In the genomic region with DNA sequence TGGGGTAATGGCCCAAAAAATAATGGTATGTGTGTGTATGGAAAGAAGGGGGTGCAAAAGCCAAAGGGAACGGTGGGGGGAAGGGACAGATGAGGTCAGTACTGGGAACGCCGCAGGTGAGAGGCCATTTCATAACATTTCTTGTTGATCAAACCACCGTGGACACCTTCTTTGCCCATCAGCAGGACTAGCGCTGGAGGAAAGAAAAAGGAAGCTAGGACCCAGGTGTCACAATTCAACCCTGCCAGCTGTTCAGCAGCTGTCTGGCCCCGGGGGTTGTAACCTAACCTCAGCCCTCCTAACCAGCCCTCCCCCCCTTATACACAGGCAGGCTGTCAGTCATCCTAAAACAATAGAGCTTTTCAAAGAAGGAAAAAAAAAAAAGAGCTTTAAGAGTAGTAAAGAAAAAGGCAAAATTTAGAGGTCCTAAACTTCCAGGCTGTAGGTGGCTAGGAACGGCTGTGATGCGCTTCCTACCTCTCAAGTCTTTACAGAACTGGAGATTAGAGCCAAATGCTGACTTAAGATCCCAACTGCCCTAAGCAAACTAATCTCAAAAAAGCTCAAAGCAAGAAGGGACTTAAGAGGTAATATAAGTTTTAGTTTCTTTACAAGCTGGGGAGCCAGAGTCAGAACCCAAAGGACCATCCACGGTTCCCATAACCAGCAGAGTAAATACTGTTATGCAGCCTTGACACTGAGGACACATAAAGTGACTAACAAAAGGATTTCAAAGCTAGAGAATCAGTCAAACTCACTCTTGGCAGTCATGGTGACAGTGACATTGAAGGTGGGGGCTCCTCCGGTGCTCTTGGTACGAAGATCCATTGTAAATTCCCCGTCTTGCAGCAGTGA, we compare ENCODE assay signal across 7 mouse cellular contexts. TPM values are rescaled to one million over a fixed set of nuclear protein-coding genes. Genes with fewer than 3 reads are reported as not detected.
DNase-seq lines count a peak whose midpoint lies in the region; ATAC-seq and TF ChIP-seq lines count a peak whose summit lies in the region.

No protein-coding gene starts in this region.

- WGBS in heart, embryonic 15.5 days: 47% methylated on average over 12 of the region's 12 CpGs
- WGBS in liver, postnatal 0 days (ENCODE audit: insufficient replicate concordance): 26% methylated on average over 12 of the region's 12 CpGs

- H3K4me3 ChIP-seq in brown adipose tissue, adult 24 weeks (ENCODE audit: insufficient read depth, low read depth, low read length): peak overlapping the region; percentile 91
- H3K4me3 ChIP-seq in heart, embryonic 15.5 days: peak overlapping the region; percentile 98
- H3K4me3 ChIP-seq in liver, postnatal 0 days (ENCODE audit: low read depth, low read length): peak overlapping the region; percentile 100

- peak overlapping the region; percentile 65; the same call in 1 of the 2 replicates for H3K27ac ChIP-seq in brown adipose tissue, adult 24 weeks (replicated peaks; ENCODE audit: low read depth, low read length)
- peak overlapping the region; percentile 99 for H3K27ac ChIP-seq in heart, embryonic 15.5 days
- peak overlapping the region; percentile 99 for H3K27ac ChIP-seq in liver, postnatal 0 days (ENCODE audit: low read depth)

- no peak for ATAC-seq in heart, embryonic 15.5 days (replicated peaks; ENCODE audit: insufficient number of reproducible peaks, insufficient read depth, low FRiP score, low read depth)
- ATAC-seq in liver, postnatal 0 days: no peak

- no peaks in the 10 kb centered on the region for H3K4me1 ChIP-seq in brown adipose tissue, adult 24 weeks (ENCODE audit: control insufficient read depth, insufficient read depth, insufficient read length, low read length)
- peaks cover 72% of the 10 kb centered on the region for H3K4me1 ChIP-seq in heart, embryonic 15.5 days (replicated peaks)
- peaks cover 59% of the 10 kb centered on the region for H3K4me1 ChIP-seq in liver, postnatal 0 days (ENCODE audit: insufficient read depth)

- H3K27me3 ChIP-seq in heart, embryonic 15.5 days: no peaks in the 10 kb centered on the region
- H3K27me3 ChIP-seq in liver, postnatal 0 days (ENCODE audit: insufficient read depth, low read length): no peaks in the 10 kb centered on the region

- peak overlapping the region; percentile 93 for H3K4me2 ChIP-seq in heart, embryonic 15.5 days
- H3K4me2 ChIP-seq in liver, postnatal 0 days (ENCODE audit: low read depth, low read length): peak overlapping the region; percentile 96

- H3K9me3 ChIP-seq in heart, embryonic 15.5 days (replicated peaks): no peaks in the 10 kb centered on the region
- H3K9me3 ChIP-seq in liver, postnatal 0 days (ENCODE audit: low read length): no peaks in the 10 kb centered on the region

- DNase-seq in layer of hippocampus, adult 9-11 months: peak; percentile 14
- no peak for DNase-seq in layer of hippocampus, postnatal 10 days (ENCODE audit: low spot score in 2 of 2)
- DNase-seq in liver, postnatal 0 days: peak; percentile 53
- peak; percentile 54 to 75 for DNase-seq in thymus, postnatal 36 days
- DNase-seq in urinary bladder, postnatal 36 days (ENCODE audit: low spot score in 2 of 2): no peak

- peaks cover 37% of the 10 kb centered on the region for H3K36me3 ChIP-seq in heart, embryonic 15.5 days
- H3K36me3 ChIP-seq in liver, postnatal 0 days (replicated peaks; ENCODE audit: insufficient read depth, low read length): peaks cover 38% of the 10 kb centered on the region

- TF ChIP-seq CTCF in liver, postnatal 0 days (IDR thresholded peaks at IDR 0.05; ENCODE audit: low read depth): no peak

- H3K9ac ChIP-seq in heart, embryonic 15.5 days: peak overlapping the region; percentile 100
- H3K9ac ChIP-seq in liver, postnatal 0 days (replicated peaks): peak overlapping the region; percentile 100

- no peak for TF ChIP-seq EP300 in liver, postnatal 0 days (IDR thresholded peaks at IDR 0.05; ENCODE audit: low read depth)

RNA-seq across cellular contexts. Expression of a gene that starts 2.2 kb away (rescaled TPM):
- total RNA-seq in layer of hippocampus, postnatal 10 days (2021): 100 to 1,000 TPM; 364 to 371 TPM
- 244 and 265 TPM in 2 replicates for polyA plus RNA-seq in brown adipose tissue, adult 24 weeks (2012; ENCODE audit: insufficient read depth, insufficient read length, missing spikeins)
- 1,318 and 1,359 TPM in 2 replicates for polyA plus RNA-seq in heart, embryonic 15.5 days (2015; fragmentation: Nextera tagmentation; extraction: Ambion mirVana)
- 918 and 940 TPM in 2 replicates for polyA plus RNA-seq in liver, postnatal 0 days (2015; fragmentation: Nextera tagmentation; extraction: Ambion mirVana)

RNA-seq across cellular contexts. Expression of a gene that starts 4.7 kb away (rescaled TPM):
- 10 to 100 TPM in 1 of 2 experiments, 1 to 10 TPM in 1; 5.1 to 10.5 TPM for total RNA-seq in layer of hippocampus, postnatal 10 days (2021)
- polyA plus RNA-seq in brown adipose tissue, adult 24 weeks (2012; ENCODE audit: insufficient read depth, insufficient read length, missing spikeins): 40.8 and 79.3 TPM in 2 replicates
- polyA plus RNA-seq in heart, embryonic 15.5 days (2015; fragmentation: Nextera tagmentation; extraction: Ambion mirVana): 389 and 492 TPM in 2 replicates
- 4.0 and 21.3 TPM in 2 replicates for polyA plus RNA-seq in liver, postnatal 0 days (2015; fragmentation: Nextera tagmentation; extraction: Ambion mirVana)

RNA-seq across cellular contexts. Expression of a gene that starts 5.0 kb away (rescaled TPM):
- 100 to 1,000 TPM; 117 to 125 TPM for total RNA-seq in layer of hippocampus, postnatal 10 days (2021)
- 166 and 170 TPM in 2 replicates for polyA plus RNA-seq in brown adipose tissue, adult 24 weeks (2012; ENCODE audit: insufficient read depth, insufficient read length, missing spikeins)
- 279 TPM in 2 replicates for polyA plus RNA-seq in heart, embryonic 15.5 days (2015; fragmentation: Nextera tagmentation; extraction: Ambion mirVana)
- polyA plus RNA-seq in liver, postnatal 0 days (2015; fragmentation: Nextera tagmentation; extraction: Ambion mirVana): 140 and 143 TPM in 2 replicates

RNA-seq across cellular contexts. Expression of a gene that starts 5.2 kb away (rescaled TPM):
- 10 to 100 TPM; 60.3 to 61.5 TPM for total RNA-seq in layer of hippocampus, postnatal 10 days (2021)
- polyA plus RNA-seq in brown adipose tissue, adult 24 weeks (2012; ENCODE audit: insufficient read depth, insufficient read length, missing spikeins): 44.0 and 52.3 TPM in 2 replicates
- 75.1 and 81.2 TPM in 2 replicates for polyA plus RNA-seq in heart, embryonic 15.5 days (2015; fragmentation: Nextera tagmentation; extraction: Ambion mirVana)
- polyA plus RNA-seq in liver, postnatal 0 days (2015; fragmentation: Nextera tagmentation; extraction: Ambion mirVana): 54.8 and 55.3 TPM in 2 replicates

RNA-seq across cellular contexts. Expression of a gene that starts 13.3 kb away (rescaled TPM):
- not detected for total RNA-seq in layer of hippocampus, postnatal 10 days (2021)
- polyA plus RNA-seq in brown adipose tissue, adult 24 weeks (2012; ENCODE audit: insufficient read depth, insufficient read length, missing spikeins): not detected in 2 replicates
- 0.62 and 0.67 TPM in 2 replicates for polyA plus RNA-seq in heart, embryonic 15.5 days (2015; fragmentation: Nextera tagmentation; extraction: Ambion mirVana)
- 3.5 and 4.1 TPM in 2 replicates for polyA plus RNA-seq in liver, postnatal 0 days (2015; fragmentation: Nextera tagmentation; extraction: Ambion mirVana)

Comparison
In these comparisons a context has a peak if more than half of its experiments do, and no peak if none do; other contexts are left out.
1. DNase-seq: peak in layer of hippocampus, adult 9-11 months (single experiment), liver, postnatal 0 days (single experiment) and thymus, postnatal 36 days (2 of 2); none in layer of hippocampus, postnatal 10 days (0 of 2) and urinary bladder, postnatal 36 days (0 of 2).
2. Peak in every context shown above with its lines, with median percentiles within 50 percentile points of each other: H3K27ac ChIP-seq and H3K4me3 ChIP-seq.